Mouse (Mus musculus) heart, embryonic 12.5 days (tissue): ENCODE data around the gene Fto. TPM values are rescaled to one million over a fixed set of nuclear protein-coding genes. Genes with fewer than 3 reads are reported as not detected.

Experiments used
- ATAC-seq: fragments of 200-750 bp; cut with Nextera tagmentation; 2 replicates; pipeline ENCODE4 v1.8.0; 2017; ENCODE audit warnings: moderate TSS enrichment, moderate library complexity; ENCODE audit not compliant: insufficient number of reproducible peaks, low FRiP score
- H3K27ac ChIP-seq: fragments of 300-500 bp; sonication (generic); 2 replicates; pipeline ENCODE4 v1.5.1; 2016; ENCODE audit warnings: mild to moderate bottlenecking, moderate library complexity; ENCODE audit not compliant: poor library complexity, severe bottlenecking
- H3K27me3 ChIP-seq: fragments of 300-500 bp; sonication (generic); replicated peaks from 2 replicates; pipeline ENCODE4 v1.6.1; 2016; ENCODE audit warnings: mild to moderate bottlenecking, moderate library complexity
- H3K36me3 ChIP-seq: fragments of 300-500 bp; sonication (generic); 2 replicates; pipeline ENCODE4 v1.6.1; 2016; ENCODE audit warnings: mild to moderate bottlenecking, moderate library complexity
- H3K4me1 ChIP-seq: fragments of 300-500 bp; sonication (generic); replicated peaks from 2 replicates; pipeline ENCODE4 v1.6.1; 2016; ENCODE audit warnings: mild to moderate bottlenecking
- H3K4me2 ChIP-seq: fragments of 300-500 bp; sonication (generic); 2 replicates; pipeline ENCODE4 v1.6.1; 2016; ENCODE audit warnings: mild to moderate bottlenecking, moderate library complexity
- H3K4me3 ChIP-seq: fragments of 300-500 bp; sonication (generic); 2 replicates; pipeline ENCODE4 v1.5.1; 2016; ENCODE audit warnings: mild to moderate bottlenecking
- H3K9ac ChIP-seq: fragments of 300-500 bp; sonication (generic); 2 replicates; pipeline ENCODE4 v1.6.1; 2016; ENCODE audit warnings: mild to moderate bottlenecking, moderate library complexity
- H3K9me3 ChIP-seq: fragments of 300-500 bp; sonication (generic); replicated peaks from 2 replicates; pipeline ENCODE4 v1.6.1; 2016; ENCODE audit warnings: mild to moderate bottlenecking, moderate library complexity
- WGBS: fragments of 180-500 bp; shearing (Covaris S2); methylation state at CpG from one replicate; pipeline ENCODE4 v1.1.7; 2016; 5-methylcytosine and 5-hydroxymethylcytosine counted together
- polyA plus RNA-seq: library from polyadenylated mRNA; unstranded; fragments of >200 nt; fragmentation: Nextera tagmentation; extraction: Ambion mirVana; gene quantifications from 2 replicates; pipeline ENCODE4 v1.2.1, GENCODE M21; 2016

The Fto gene
- polyA plus RNA-seq = 76.6 and 76.7 TPM in 2 replicates

- H3K4me1 ChIP-seq = peaks cover 22% of the 10 kb centered on the region
- under 1% methylated on average over 59 of the region's 59 CpGs for WGBS
- ATAC-seq = peak; percentile 99
These were observed at the start of gene Fto, which contains the start of gene Rpgrip1l for GRCm38 (mm10) chr8:91312835-91313832. Gene Fto, plus strand, starts transcription at chr8:91313525. Gene Rpgrip1l, minus strand, starts transcription at chr8:91313262.

GRCm38 (mm10) chr8:91263939-91264338, 49.4 kb upstream of the Fto start:
- Histone ChIP-seq H3K4me1 (0 out of 2 replicates have a peak, but pooled peaks cover 4% of the 10 kb centered on the region), H3K4me2 (no peak overlapping the region), H3K36me3 (peaks cover 9% of the 10 kb centered on the region), H3K27me3 (no peaks in the 10 kb centered on the region), H3K9me3 (no peaks in the 10 kb centered on the region), H3K27ac (no peak overlapping the region), H3K9ac (no peak overlapping the region), H3K4me3 (no peak overlapping the region)
- no peak for ATAC-seq
- 80% methylated on average over 3 of the region's 3 CpGs for WGBS

More at GRCm38 (mm10) chr8:91312835-91313832, at the start of gene Fto, which contains the start of gene Rpgrip1l:
- Histone ChIP-seq H3K27ac (peak within 1 kb of the TSS; percentile 37; the same call in 1 of the 2 replicates), H3K4me2 (peak within 1 kb of the TSS; percentile 87), H3K9ac (peak within 1 kb of the TSS; percentile 90), H3K4me3 (peak within 1 kb of the TSS; percentile 84), H3K9me3 (no peaks in the 10 kb centered on the region), H3K27me3 (no peaks in the 10 kb centered on the region), H3K36me3 (no peaks in the 10 kb centered on the region; the same call in none of the 2 replicates)

GRCm38 (mm10) chr8:91264564-91264963, 48.8 kb upstream of the Fto start:
- Histone ChIP-seq H3K4me1 (0 out of 2 replicates have a peak, but pooled peaks cover 4% of the 10 kb centered on the region), H3K27ac (no peak overlapping the region), H3K4me2 (no peak overlapping the region), H3K27me3 (no peaks in the 10 kb centered on the region), H3K4me3 (no peak overlapping the region), H3K9me3 (no peaks in the 10 kb centered on the region), H3K9ac (no peak overlapping the region), H3K36me3 (peaks cover 9% of the 10 kb centered on the region)
- no peak for ATAC-seq

GRCm38 (mm10) chr8:91269374-91269958, 43.9 kb upstream of the Fto start:
- H3K27me3 ChIP-seq = no peaks in the 10 kb centered on the region
- no peak for ATAC-seq
- 59% methylated on average over 2 of the region's 2 CpGs for WGBS
- H3K9me3 ChIP-seq = no peaks in the 10 kb centered on the region
- no peak overlapping the region for H3K9ac ChIP-seq
- no peak overlapping the region for H3K4me2 ChIP-seq
- H3K27ac ChIP-seq = no peak overlapping the region
- peaks cover 4% of the 10 kb centered on the region; the same call in 1 of the 2 replicates for H3K4me1 ChIP-seq
- H3K36me3 ChIP-seq = peaks cover 9% of the 10 kb centered on the region
- H3K4me3 ChIP-seq = no peak overlapping the region

- H3K27ac ChIP-seq = no peak overlapping the region
- no peak overlapping the region for H3K9ac ChIP-seq
- no peaks in the 10 kb centered on the region; the same call in 1 of the 2 replicates for H3K4me1 ChIP-seq
- H3K4me2 ChIP-seq = no peak overlapping the region
- no peak for ATAC-seq
- WGBS = 91% methylated on average over 5 of the region's 5 CpGs
- H3K27me3 ChIP-seq = no peaks in the 10 kb centered on the region
- H3K36me3 ChIP-seq = peaks cover 12% of the 10 kb centered on the region; the same call in 1 of the 2 replicates
- H3K9me3 ChIP-seq = peaks cover 5% of the 10 kb centered on the region
- H3K4me3 ChIP-seq = no peak overlapping the region
These were observed 39.8 kb upstream of the Fto start for GRCm38 (mm10) chr8:91273493-91273892.

GRCm38 (mm10) chr8:91276337-91276736, 37.0 kb upstream of the Fto start:
- no peaks in the 10 kb centered on the region for H3K4me1 ChIP-seq

GRCm38 (mm10) chr8:91278060-91278459, 35.3 kb upstream of the Fto start:
- ATAC-seq = no peak
- H3K4me1 ChIP-seq = no peaks in the 10 kb centered on the region
- H3K27me3 ChIP-seq = no peaks in the 10 kb centered on the region
- H3K9me3 ChIP-seq = peaks cover 5% of the 10 kb centered on the region
- 83% methylated on average over 5 of the region's 5 CpGs for WGBS
- no peak overlapping the region for H3K9ac ChIP-seq
- no peak overlapping the region for H3K27ac ChIP-seq
- H3K4me2 ChIP-seq = no peak overlapping the region
- H3K36me3 ChIP-seq = peaks cover 12% of the 10 kb centered on the region; the same call in 1 of the 2 replicates
- no peak overlapping the region for H3K4me3 ChIP-seq

More at GRCm38 (mm10) chr8:91276337-91276736, 37.0 kb upstream of the Fto start:
- H3K27me3 ChIP-seq = no peaks in the 10 kb centered on the region
- ATAC-seq = no peak
- no peak overlapping the region for H3K9ac ChIP-seq
- no peak overlapping the region for H3K4me3 ChIP-seq
- WGBS = 90% methylated on average over 2 of the region's 2 CpGs
- H3K9me3 ChIP-seq = peaks cover 5% of the 10 kb centered on the region
- no peak overlapping the region for H3K27ac ChIP-seq
- H3K36me3 ChIP-seq = peaks cover 12% of the 10 kb centered on the region; the same call in 1 of the 2 replicates
- H3K4me2 ChIP-seq = no peak overlapping the region

- Histone ChIP-seq H3K27me3 (no peaks in the 10 kb centered on the region), H3K9ac (no peak overlapping the region), H3K27ac (no peak overlapping the region), H3K4me2 (no peak overlapping the region), H3K36me3 (0 out of 2 replicates have a peak, but pooled peaks cover 5% of the 10 kb centered on the region), H3K4me3 (no peak overlapping the region), H3K4me1 (no peaks in the 10 kb centered on the region), H3K9me3 (peaks cover 5% of the 10 kb centered on the region)
- no peak for ATAC-seq
- 82% methylated on average over 11 of the region's 11 CpGs for WGBS
These were observed 32.7 kb upstream of the Fto start for GRCm38 (mm10) chr8:91280467-91281212.

- H3K27ac ChIP-seq = no peak overlapping the region
- H3K4me2 ChIP-seq = no peak overlapping the region
- no peaks in the 10 kb centered on the region for H3K9me3 ChIP-seq
- 72% methylated on average over 8 of the region's 8 CpGs for WGBS
- no peak for ATAC-seq
- no peaks in the 10 kb centered on the region for H3K27me3 ChIP-seq
- no peak overlapping the region for H3K4me3 ChIP-seq
- H3K36me3 ChIP-seq = no peaks in the 10 kb centered on the region
- no peaks in the 10 kb centered on the region for H3K4me1 ChIP-seq
- H3K9ac ChIP-seq = no peak overlapping the region
These were observed 31.8 kb upstream of the Fto start for GRCm38 (mm10) chr8:91281545-91281944.

GRCm38 (mm10) chr8:91282655-91283054, 30.7 kb upstream of the Fto start:
- Histone ChIP-seq H3K4me2 (no peak overlapping the region), H3K27me3 (no peaks in the 10 kb centered on the region), H3K9ac (no peak overlapping the region), H3K27ac (no peak overlapping the region), H3K4me3 (no peak overlapping the region), H3K4me1 (peaks cover 6% of the 10 kb centered on the region; the same call in 1 of the 2 replicates), H3K36me3 (no peaks in the 10 kb centered on the region), H3K9me3 (no peaks in the 10 kb centered on the region)
- 62% methylated on average over 5 of the region's 5 CpGs for WGBS
- no peak for ATAC-seq
